Mouse (Mus musculus): Measurements from ENCODE around the gene Unc5b. TPM values are rescaled to one million over a fixed set of nuclear protein-coding genes. Genes with fewer than 3 reads are reported as not detected.

Gene Unc5b
- total and polyA plus RNA-seq, 2 experiments from 2014 or later = 4.9 to 50.5 TPM

DNA sequence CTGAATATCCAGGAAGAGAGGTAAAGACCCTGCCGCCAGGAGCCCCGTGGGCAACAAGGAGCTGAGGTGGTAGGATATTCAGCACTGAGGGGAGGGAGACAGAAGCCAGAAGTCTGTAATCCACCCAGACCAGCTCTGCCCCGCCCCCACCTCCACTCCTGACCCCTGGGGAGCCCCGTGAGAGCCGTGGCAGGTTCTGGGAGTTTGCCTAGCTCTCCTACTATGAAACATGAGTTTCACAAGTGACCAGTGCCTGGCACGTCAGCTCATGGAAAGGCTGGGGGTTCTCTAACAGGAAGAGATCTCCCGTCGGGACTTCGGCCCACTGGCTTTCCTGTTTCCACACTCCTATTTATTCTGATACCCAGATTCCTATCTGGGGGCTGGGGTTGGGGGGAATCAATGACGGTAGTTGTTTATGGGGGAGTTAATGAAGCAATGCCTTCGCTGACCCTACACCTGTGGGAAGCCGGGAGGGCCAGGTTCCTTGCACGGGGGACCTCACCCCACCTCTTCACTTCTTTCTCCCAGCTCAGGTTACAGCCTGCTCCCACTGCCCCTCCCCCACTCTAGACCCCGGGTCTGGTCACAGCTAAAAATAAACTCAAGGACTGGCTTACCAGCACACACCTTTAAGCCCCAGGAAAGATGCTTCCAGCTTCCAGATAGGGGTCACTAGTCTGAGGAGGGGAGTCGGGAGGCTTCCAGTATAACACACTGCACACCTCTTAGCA lies 19.4 kb downstream of the Unc5b start:
- H3K9ac ChIP-seq (replicated peaks; ENCODE audit: low read depth, low read length) = no peak overlapping the region
- no peak for TF ChIP-seq CTCF (IDR thresholded peaks at IDR 0.05; ENCODE audit: low read depth)
- TF ChIP-seq EP300 (IDR thresholded peaks at IDR 0.05; ENCODE audit: low read depth) = no peak
- peak overlapping the region; percentile 32 for H3K4me2 ChIP-seq (ENCODE audit: low read depth, low read length)
- no peak for ATAC-seq (ENCODE audit: insufficient read depth, low read depth)
- peaks cover 77% of the 10 kb centered on the region for H3K4me1 ChIP-seq (ENCODE audit: control insufficient read depth, insufficient read depth)
- no peaks in the 10 kb centered on the region for H3K27me3 ChIP-seq (ENCODE audit: control insufficient read depth, insufficient read depth, low read length)
- H3K9me3 ChIP-seq (replicated peaks; ENCODE audit: control insufficient read depth, low read length) = no peaks in the 10 kb centered on the region
- H3K4me3 ChIP-seq (ENCODE audit: low read depth, low read length) = no peak overlapping the region
- 11% methylated on average over 15 of the region's 15 CpGs for WGBS
- H3K27ac ChIP-seq (ENCODE audit: low read depth) = peak overlapping the region; percentile 32
- H3K36me3 ChIP-seq (replicated peaks; ENCODE audit: control insufficient read depth, insufficient read depth, low read length) = no peaks in the 10 kb centered on the region
- peak; percentile 60 for DNase-seq (ENCODE audit: low spot score)

DNA sequence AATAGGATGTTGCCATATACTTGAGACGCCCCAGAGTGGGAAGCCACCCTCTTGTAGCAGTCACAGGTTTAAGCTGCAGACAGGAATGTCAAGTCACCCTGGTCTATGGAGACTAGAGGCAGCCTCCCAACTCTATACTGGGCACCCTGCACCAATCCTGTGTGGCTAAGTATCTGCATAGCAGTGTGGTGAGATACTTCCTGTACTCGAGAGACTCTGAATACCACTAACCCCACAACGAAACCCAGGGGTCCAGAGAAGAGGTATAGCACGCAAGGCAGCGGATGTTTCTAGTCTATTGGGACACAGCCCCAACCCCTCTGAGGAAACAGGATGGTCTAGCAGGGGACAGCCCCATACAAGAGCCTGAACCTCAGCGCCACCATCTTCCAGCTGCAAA lies 22.9 kb downstream of the Unc5b start:
- Histone ChIP-seq H3K4me3 (ENCODE audit: low read depth, low read length) (no peak overlapping the region), H3K4me1 (ENCODE audit: control insufficient read depth, insufficient read depth) (peaks cover 73% of the 10 kb centered on the region), H3K36me3 (replicated peaks; ENCODE audit: control insufficient read depth, insufficient read depth, low read length) (no peaks in the 10 kb centered on the region), H3K27me3 (ENCODE audit: control insufficient read depth, insufficient read depth, low read length) (no peaks in the 10 kb centered on the region), H3K27ac (ENCODE audit: low read depth) (peak overlapping the region; percentile 82), H3K4me2 (ENCODE audit: low read depth, low read length) (no peak overlapping the region), H3K9me3 (replicated peaks; ENCODE audit: control insufficient read depth, low read length) (no peaks in the 10 kb centered on the region), H3K9ac (replicated peaks; ENCODE audit: low read depth, low read length) (no peak overlapping the region)
- no peak for TF ChIP-seq EP300 (IDR thresholded peaks at IDR 0.05; ENCODE audit: low read depth)
- no peak for TF ChIP-seq CTCF (IDR thresholded peaks at IDR 0.05; ENCODE audit: low read depth)
- no peak for DNase-seq (ENCODE audit: low spot score)
- WGBS = 28% methylated on average over 6 of the region's 6 CpGs
- ATAC-seq (ENCODE audit: insufficient read depth, low read depth) = peak; percentile 13; the same call in 1 of the 2 replicates

DNA sequence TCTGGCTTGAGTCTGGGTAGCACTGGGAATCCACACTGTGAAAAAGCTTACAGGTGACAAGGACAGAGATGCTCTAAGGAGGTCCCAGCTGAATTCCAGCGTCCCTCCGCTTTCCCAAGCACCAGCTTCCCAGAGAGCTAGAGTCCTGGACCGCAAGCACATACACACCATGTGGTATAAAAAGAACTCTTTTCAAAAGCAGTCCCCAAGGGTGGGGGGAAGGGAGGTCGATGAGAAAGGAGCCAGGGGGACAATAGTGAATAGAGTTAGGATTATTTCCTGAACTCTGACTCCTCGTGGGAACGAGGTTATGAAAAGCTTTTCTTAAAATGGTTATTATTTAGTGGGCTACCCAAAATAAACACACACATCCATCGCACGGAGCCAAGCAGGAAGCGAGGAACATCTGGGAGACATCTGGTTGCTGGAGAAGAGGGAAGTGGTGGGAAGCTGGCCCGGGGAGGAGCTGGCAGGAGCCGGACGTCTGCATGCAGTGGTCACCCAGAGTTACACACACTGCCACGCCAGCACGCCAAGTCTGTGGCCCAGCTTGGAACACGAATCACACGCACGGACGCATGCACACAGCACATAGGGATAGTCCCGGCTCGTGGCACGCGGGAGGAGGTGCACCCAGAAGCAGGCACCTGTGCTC lies 23.7 kb downstream of the Unc5b start:
- ATAC-seq (ENCODE audit: insufficient read depth, low read depth) (peak; percentile 59), DNase-seq (ENCODE audit: low spot score) (no peak)
- Histone ChIP-seq H3K9me3 (replicated peaks; ENCODE audit: control insufficient read depth, low read length) (no peaks in the 10 kb centered on the region), H3K27ac (ENCODE audit: low read depth) (peak overlapping the region; percentile 82), H3K36me3 (replicated peaks; ENCODE audit: control insufficient read depth, insufficient read depth, low read length) (no peaks in the 10 kb centered on the region), H3K27me3 (ENCODE audit: control insufficient read depth, insufficient read depth, low read length) (no peaks in the 10 kb centered on the region), H3K4me3 (ENCODE audit: low read depth, low read length) (no peak overlapping the region), H3K9ac (replicated peaks; ENCODE audit: low read depth, low read length) (no peak overlapping the region), H3K4me2 (ENCODE audit: low read depth, low read length) (0 out of 2 replicates have a peak overlapping the region, but pooled peaks have one; percentile 7), H3K4me1 (ENCODE audit: control insufficient read depth, insufficient read depth) (peaks cover 72% of the 10 kb centered on the region)
- TF ChIP-seq CTCF (IDR thresholded peaks at IDR 0.05; ENCODE audit: low read depth) = no peak
- peak; percentile 80 for TF ChIP-seq EP300 (IDR thresholded peaks at IDR 0.05; ENCODE audit: low read depth)
- 30% methylated on average over 22 of the region's 22 CpGs for WGBS

DNA sequence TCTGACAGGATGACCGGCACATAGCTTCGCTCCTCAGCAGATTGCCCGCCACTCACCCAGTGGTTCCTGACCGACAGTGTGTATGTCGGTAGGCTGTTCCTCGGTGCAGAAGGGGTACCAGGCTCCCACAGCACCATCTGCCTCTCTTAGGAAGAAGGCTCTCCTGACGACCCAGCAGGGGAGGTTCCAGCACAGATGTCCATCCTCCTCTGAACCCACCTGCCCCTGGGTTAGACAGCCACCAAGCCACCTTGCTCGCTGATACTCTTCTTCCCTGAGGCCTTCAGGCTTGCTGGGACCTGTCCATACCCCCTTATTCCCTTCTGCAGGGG lies 25.2 kb downstream of the Unc5b start:
- Histone ChIP-seq H3K4me3 (ENCODE audit: low read depth, low read length) (no peak overlapping the region), H3K4me1 (ENCODE audit: control insufficient read depth, insufficient read depth) (peaks cover 72% of the 10 kb centered on the region), H3K36me3 (replicated peaks; ENCODE audit: control insufficient read depth, insufficient read depth, low read length) (no peaks in the 10 kb centered on the region), H3K4me2 (ENCODE audit: low read depth, low read length) (no peak overlapping the region), H3K27ac (ENCODE audit: low read depth) (peak overlapping the region; percentile 82; the same call in 1 of the 2 replicates), H3K9ac (replicated peaks; ENCODE audit: low read depth, low read length) (no peak overlapping the region), H3K27me3 (ENCODE audit: control insufficient read depth, insufficient read depth, low read length) (no peaks in the 10 kb centered on the region), H3K9me3 (replicated peaks; ENCODE audit: control insufficient read depth, low read length) (no peaks in the 10 kb centered on the region)
- ATAC-seq (ENCODE audit: insufficient read depth, low read depth) = no peak
- WGBS = 63% methylated on average over 8 of the region's 8 CpGs
- no peak for TF ChIP-seq EP300 (IDR thresholded peaks at IDR 0.05; ENCODE audit: low read depth)
- TF ChIP-seq CTCF (IDR thresholded peaks at IDR 0.05; ENCODE audit: low read depth) = no peak
- no peak for DNase-seq (ENCODE audit: low spot score)

- 35% methylated on average over 21 of the region's 21 CpGs for WGBS
- Histone ChIP-seq H3K4me3 (ENCODE audit: low read depth, low read length) (no peak overlapping the region), H3K9me3 (replicated peaks; ENCODE audit: control insufficient read depth, low read length) (no peaks in the 10 kb centered on the region), H3K27me3 (ENCODE audit: control insufficient read depth, insufficient read depth, low read length) (no peaks in the 10 kb centered on the region), H3K4me1 (ENCODE audit: control insufficient read depth, insufficient read depth) (peaks cover 77% of the 10 kb centered on the region), H3K4me2 (ENCODE audit: low read depth, low read length) (no peak overlapping the region), H3K9ac (replicated peaks; ENCODE audit: low read depth, low read length) (no peak overlapping the region), H3K36me3 (replicated peaks; ENCODE audit: control insufficient read depth, insufficient read depth, low read length) (no peaks in the 10 kb centered on the region), H3K27ac (ENCODE audit: low read depth) (peak overlapping the region; percentile 82)
- peak; percentile 43 for ATAC-seq (ENCODE audit: insufficient read depth, low read depth)
- DNase-seq (ENCODE audit: low spot score) = no peak
- TF ChIP-seq CTCF (IDR thresholded peaks at IDR 0.05; ENCODE audit: low read depth) (no peak), EP300 (IDR thresholded peaks at IDR 0.05; ENCODE audit: low read depth) (0 out of 2 replicates have a peak, but pooled peaks have one; percentile 18)
Measured at GRCm38 (mm10) chr10:60805436-60806206, 25.8 kb downstream of the Unc5b start.

All from heart, postnatal 0 days (tissue).